ENCODE assay signal across 8 mouse cellular contexts in the genomic region with DNA sequence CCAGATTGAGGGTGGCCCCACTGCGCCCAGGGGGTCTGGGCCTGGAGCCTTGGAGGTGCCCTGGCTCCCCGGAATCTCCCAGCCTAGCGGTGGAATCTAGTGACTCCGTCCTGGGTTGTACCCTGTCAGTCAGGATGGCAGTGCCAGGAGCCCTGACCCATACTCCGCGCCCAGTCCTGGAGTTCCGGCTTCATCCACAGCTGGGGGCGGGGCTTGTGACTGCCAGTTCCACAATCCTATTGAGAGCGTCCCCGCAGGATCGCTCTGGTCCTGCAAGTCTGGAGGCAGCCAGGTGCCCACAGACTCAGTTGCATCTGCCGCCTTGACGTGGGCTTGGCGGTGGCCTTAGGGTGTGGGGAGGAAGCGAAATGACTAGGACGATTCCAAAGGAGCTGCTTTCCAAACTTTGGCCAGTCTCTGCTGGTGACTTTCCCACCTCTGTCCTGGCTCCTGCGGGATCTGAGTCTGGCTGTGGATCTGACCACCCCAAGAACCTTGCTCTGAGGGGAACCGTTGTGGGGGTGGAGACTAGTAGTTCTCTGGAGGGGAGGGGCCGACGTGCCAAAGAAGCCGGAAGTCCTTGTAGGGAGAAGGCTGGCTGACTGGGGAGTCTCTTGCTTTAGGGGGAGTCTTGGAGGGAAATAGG. TPM values are rescaled to one million over a fixed set of nuclear protein-coding genes. Genes with fewer than 3 reads are reported as not detected.
DNase-seq lines count a peak whose midpoint lies in the region; ATAC-seq lines count a peak whose summit lies in the region.

No protein-coding gene starts in this region.

- H3K27me3 ChIP-seq in forebrain, embryonic 12.5 days, result peaks cover 8% of the 10 kb centered on the region; the same call in 1 of the 2 replicates

- peaks cover 36% of the 10 kb centered on the region for H3K36me3 ChIP-seq in forebrain, embryonic 12.5 days (replicated peaks)

- intact Hi-C loops in heart, postnatal 14 days (cut with DNase I), result loop anchor here (5.0 kb wide), 1 partner anchor 153 kb away; no protein-coding TSS in a partner anchor

- H3K4me3 ChIP-seq in forebrain, embryonic 12.5 days (replicated peaks), result peak overlapping the region; percentile 70

- no peaks in the 10 kb centered on the region for H3K9me3 ChIP-seq in forebrain, embryonic 12.5 days

- under 1% methylated on average over 21 of the region's 21 CpGs for WGBS in forebrain, embryonic 12.5 days

- H3K4me1 ChIP-seq in forebrain, embryonic 12.5 days, result peaks cover 19% of the 10 kb centered on the region

- peak; percentile 78 for ATAC-seq in forebrain, embryonic 12.5 days (ENCODE audit: low FRiP score)

- H3K27ac ChIP-seq in forebrain, embryonic 12.5 days, result 0 out of 2 replicates have a peak overlapping the region, but pooled peaks have one; percentile 31

- peak; percentile 54 to 76 for DNase-seq in CD8-positive naive resting alpha-beta T cell, adult 2 months (ENCODE audit: low read depth in 2 of 2, low spot score in 2 of 2)
- peak; percentile 72 to 82 for DNase-seq in adrenal gland, postnatal 4 days (ENCODE audit: low spot score in 2 of 2)
- DNase-seq in heart, postnatal 14 days, result peak; percentile 85 to 91
- DNase-seq in layer of hippocampus, adult 18-20 months (ENCODE audit: low spot score in 2 of 2), result peak; percentile 36 to 67
- peak; percentile 94 for DNase-seq in lung, postnatal 10 days
- peak; percentile 52 for DNase-seq in ovary, postnatal 10 days (ENCODE audit: low spot score)
- peak; percentile 87 for DNase-seq in thymus, postnatal 0 days (ENCODE audit: low spot score)

- peak overlapping the region; percentile 85 for H3K4me2 ChIP-seq in forebrain, embryonic 12.5 days

- peak overlapping the region; percentile 69 for H3K9ac ChIP-seq in forebrain, embryonic 12.5 days

RNA-seq across cellular contexts. Expression of a gene that starts 1.1 kb away (rescaled TPM):
- 1 to 10 TPM; 2.1 to 3.0 TPM for total RNA-seq in adrenal gland, postnatal 4 days (2021)
- polyA plus RNA-seq in forebrain, embryonic 12.5 days (2016; fragmentation: Nextera tagmentation; extraction: Ambion mirVana), result 0.15 and 0.56 TPM in 2 replicates
- total RNA-seq in heart, postnatal 14 days (2021), result 1 to 10 TPM in 1 of 2 experiments, under 1 TPM in 1; 0.98 to 2.3 TPM
- total RNA-seq in layer of hippocampus, adult 18-20 months (2021), result 1 to 10 TPM; 1.5 to 2.2 TPM
- polyA plus RNA-seq in thymus, postnatal 0 days (2015; fragmentation: Nextera tagmentation; extraction: Ambion mirVana), result 0.13 and 0.48 TPM in 2 replicates

RNA-seq across cellular contexts. Expression of a gene that starts 1.1 kb away (rescaled TPM):
- total RNA-seq in adrenal gland, postnatal 4 days (2021), result 10 to 100 TPM; 81.3 to 86.8 TPM
- 20.6 and 25.5 TPM in 2 replicates for polyA plus RNA-seq in forebrain, embryonic 12.5 days (2016; fragmentation: Nextera tagmentation; extraction: Ambion mirVana)
- total RNA-seq in heart, postnatal 14 days (2021), result 100 to 1,000 TPM; 108 to 109 TPM
- 10 to 100 TPM; 12.3 to 12.4 TPM for total RNA-seq in layer of hippocampus, adult 18-20 months (2021)
- 100.0 and 116 TPM in 2 replicates for polyA plus RNA-seq in thymus, postnatal 0 days (2015; fragmentation: Nextera tagmentation; extraction: Ambion mirVana)

RNA-seq across cellular contexts. Expression of a gene that starts 13.1 kb away (rescaled TPM):
- total RNA-seq in adrenal gland, postnatal 4 days (2021), result 1 to 10 TPM in 1 of 2 experiments, under 1 TPM in 1; 0.87 to 1.7 TPM
- not detected in 2 replicates for polyA plus RNA-seq in forebrain, embryonic 12.5 days (2016; fragmentation: Nextera tagmentation; extraction: Ambion mirVana)
- total RNA-seq in heart, postnatal 14 days (2021), result not detected
- under 1 TPM in 1 of 2 experiments, not detected in 1; 0.40 TPM for total RNA-seq in layer of hippocampus, adult 18-20 months (2021)
- polyA plus RNA-seq in thymus, postnatal 0 days (2015; fragmentation: Nextera tagmentation; extraction: Ambion mirVana), result 0.21 and 0.55 TPM in 2 replicates

RNA-seq across cellular contexts. Expression of a gene that starts 15.2 kb away (rescaled TPM):
- 10 to 100 TPM; 18.1 to 21.7 TPM for total RNA-seq in adrenal gland, postnatal 4 days (2021)
- 5.6 and 5.9 TPM in 2 replicates for polyA plus RNA-seq in forebrain, embryonic 12.5 days (2016; fragmentation: Nextera tagmentation; extraction: Ambion mirVana)
- total RNA-seq in heart, postnatal 14 days (2021), result 1 to 10 TPM; 4.2 to 6.6 TPM
- total RNA-seq in layer of hippocampus, adult 18-20 months (2021), result 1 to 10 TPM; 3.3 to 7.3 TPM
- 6.5 and 6.9 TPM in 2 replicates for polyA plus RNA-seq in thymus, postnatal 0 days (2015; fragmentation: Nextera tagmentation; extraction: Ambion mirVana)

RNA-seq across cellular contexts. Expression of a gene that starts 15.4 kb away (rescaled TPM):
- total RNA-seq in adrenal gland, postnatal 4 days (2021), result 10 to 100 TPM; 78.3 to 82.1 TPM
- 110 and 115 TPM in 2 replicates for polyA plus RNA-seq in forebrain, embryonic 12.5 days (2016; fragmentation: Nextera tagmentation; extraction: Ambion mirVana)
- total RNA-seq in heart, postnatal 14 days (2021), result 1 to 10 TPM; 5.6 to 9.7 TPM
- under 1 TPM; 0.43 to 0.50 TPM for total RNA-seq in layer of hippocampus, adult 18-20 months (2021)
- polyA plus RNA-seq in thymus, postnatal 0 days (2015; fragmentation: Nextera tagmentation; extraction: Ambion mirVana), result 119 and 133 TPM in 2 replicates

Comparison
In these comparisons a context has a peak if more than half of its experiments do, and no peak if none do; other contexts are left out.
1. Peak in every context shown above with its lines: DNase-seq, ATAC-seq, H3K4me3 ChIP-seq and H3K27ac ChIP-seq.
2. RNA of a gene that starts 1.1 kb away (total RNA-seq): 108 to 109 TPM in heart, postnatal 14 days and 81.3 to 86.8 TPM in adrenal gland, postnatal 4 days; 12.3 to 12.4 TPM in layer of hippocampus, adult 18-20 months; every median in the first group is over 4 times any median in the second.